ENCODE assay signal across 8 mouse cellular contexts in the genomic region with DNA sequence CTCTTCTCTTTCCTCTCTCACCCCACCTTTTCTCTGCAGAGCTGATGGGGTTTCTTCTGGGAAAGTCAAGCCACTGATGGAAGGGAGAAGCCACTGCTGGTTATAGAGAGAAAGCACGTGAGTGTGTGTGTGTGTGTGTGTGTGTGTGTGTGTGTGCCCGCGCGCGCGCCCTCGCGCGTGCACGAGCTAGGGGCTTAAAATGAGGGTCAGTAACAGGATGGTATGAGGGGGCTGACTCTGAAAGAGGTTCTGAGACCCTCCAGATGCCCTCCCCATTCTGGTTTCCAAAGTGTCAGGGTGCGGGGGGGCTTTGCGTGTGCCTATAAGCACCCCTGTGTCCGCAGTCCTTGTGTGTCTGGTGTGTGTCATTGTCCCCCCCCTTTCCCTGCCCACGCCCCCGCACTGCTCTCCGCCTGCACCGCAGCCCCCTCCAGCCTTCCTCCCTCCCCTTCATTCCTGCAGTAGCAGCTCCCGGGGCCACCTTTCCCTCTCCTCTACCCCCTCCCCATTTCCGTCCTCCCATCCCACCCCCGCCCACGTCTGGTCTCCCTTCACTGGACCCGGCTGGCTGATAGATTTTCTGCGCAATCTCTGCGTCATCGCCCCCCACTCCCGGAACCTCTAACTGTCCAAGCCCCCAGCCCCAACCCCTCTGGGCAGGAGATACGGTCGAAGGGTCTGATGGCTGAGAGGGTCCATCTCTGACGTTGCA. TPM values are rescaled to one million over a fixed set of nuclear protein-coding genes. Genes with fewer than 3 reads are reported as not detected.
DNase-seq lines count a peak whose midpoint lies in the region; ATAC-seq lines count a peak whose summit lies in the region.
"Had no signal": no experiment of that assay in that cellular context is flagged by ENCODE, and none has a peak within 500 bp of the region (broad histone marks: within the 10 kb centered on the region; RNA-seq: fewer than 3 reads in every experiment).

No protein-coding gene starts in this region.

- ATAC-seq in lung, embryonic 15.5 days (ENCODE audit: borderline replicate concordance, extremely low read depth, low FRiP score, low TSS enrichment) = no peak
- ATAC-seq in embryonic facial prominence, embryonic 13.5 days (ENCODE audit: insufficient number of reproducible peaks, insufficient read depth, low FRiP score, low TSS enrichment, low read depth) = no peak
- no peak for ATAC-seq in hindbrain, embryonic 14.5 days (ENCODE audit: low FRiP score)
- no peak for ATAC-seq in neural tube, embryonic 14.5 days (ENCODE audit: low read depth)

- no peaks in the 10 kb centered on the region for H3K36me3 ChIP-seq in lung, embryonic 15.5 days
- no peaks in the 10 kb centered on the region for H3K36me3 ChIP-seq in embryonic facial prominence, embryonic 13.5 days
- H3K36me3 ChIP-seq in hindbrain, embryonic 14.5 days (replicated peaks; ENCODE audit: control insufficient read depth, insufficient read depth) = no peaks in the 10 kb centered on the region
- H3K36me3 ChIP-seq in neural tube, embryonic 14.5 days (ENCODE audit: control insufficient read depth, insufficient read depth, low read length) = no peaks in the 10 kb centered on the region

- WGBS in lung, embryonic 15.5 days = 7% methylated on average over 29 of the region's 29 CpGs
- 5% methylated on average over 28 of the region's 29 CpGs for WGBS in embryonic facial prominence, embryonic 13.5 days
- WGBS in hindbrain, embryonic 14.5 days = 6% methylated on average over 28 of the region's 29 CpGs
- 4% methylated on average over 25 of the region's 29 CpGs for WGBS in neural tube, embryonic 14.5 days

- no peak overlapping the region for H3K27ac ChIP-seq in lung, embryonic 15.5 days
- no peak overlapping the region for H3K27ac ChIP-seq in embryonic facial prominence, embryonic 13.5 days
- no peak overlapping the region for H3K27ac ChIP-seq in hindbrain, embryonic 14.5 days
- no peak overlapping the region for H3K27ac ChIP-seq in neural tube, embryonic 14.5 days (ENCODE audit: low read depth, low read length)

- no peak for DNase-seq in lung, postnatal 10 days
- no peak for DNase-seq in hindbrain, embryonic 14.5 days (ENCODE audit: low spot score)
- DNase-seq in layer of hippocampus, adult 9-11 months = no peak
- no peak for DNase-seq in thymus, postnatal 36 days
- DNase-seq: right cerebral cortex, postnatal 14 days had no signal

- H3K9me3 ChIP-seq in lung, embryonic 15.5 days = no peaks in the 10 kb centered on the region
- H3K9me3 ChIP-seq in embryonic facial prominence, embryonic 13.5 days = no peaks in the 10 kb centered on the region
- H3K9me3 ChIP-seq in hindbrain, embryonic 14.5 days (ENCODE audit: control insufficient read depth, low read length) = no peaks in the 10 kb centered on the region
- H3K9me3 ChIP-seq in neural tube, embryonic 14.5 days (ENCODE audit: control insufficient read depth, low read length) = no peaks in the 10 kb centered on the region

- H3K9ac ChIP-seq in lung, embryonic 15.5 days = no peak overlapping the region
- H3K9ac ChIP-seq in embryonic facial prominence, embryonic 13.5 days = no peak overlapping the region
- no peak overlapping the region for H3K9ac ChIP-seq in hindbrain, embryonic 14.5 days
- no peak overlapping the region for H3K9ac ChIP-seq in neural tube, embryonic 14.5 days (replicated peaks; ENCODE audit: low read depth, low read length)

- H3K27me3 ChIP-seq in lung, embryonic 15.5 days = peaks cover 88% of the 10 kb centered on the region
- H3K27me3 ChIP-seq in embryonic facial prominence, embryonic 13.5 days = peaks cover 95% of the 10 kb centered on the region
- H3K27me3 ChIP-seq in hindbrain, embryonic 14.5 days (ENCODE audit: control insufficient read depth, insufficient read depth, low read length) = peaks cover 74% of the 10 kb centered on the region
- H3K27me3 ChIP-seq in neural tube, embryonic 14.5 days (ENCODE audit: control insufficient read depth, insufficient read depth, low read length) = peaks cover 48% of the 10 kb centered on the region

- H3K4me3 ChIP-seq in lung, embryonic 15.5 days = no peak overlapping the region
- no peak overlapping the region for H3K4me3 ChIP-seq in embryonic facial prominence, embryonic 13.5 days
- H3K4me3 ChIP-seq in hindbrain, embryonic 14.5 days (replicated peaks; ENCODE audit: low read length) = peak overlapping the region; percentile 60
- peak overlapping the region; percentile 46; the same call in 1 of the 2 replicates for H3K4me3 ChIP-seq in neural tube, embryonic 14.5 days (ENCODE audit: low read depth, low read length)

- H3K4me1 ChIP-seq in lung, embryonic 15.5 days = peaks cover 27% of the 10 kb centered on the region
- peaks cover 41% of the 10 kb centered on the region for H3K4me1 ChIP-seq in embryonic facial prominence, embryonic 13.5 days
- peaks cover 21% of the 10 kb centered on the region for H3K4me1 ChIP-seq in hindbrain, embryonic 14.5 days (replicated peaks; ENCODE audit: control insufficient read depth, insufficient read depth, low read length)
- peaks cover 18% of the 10 kb centered on the region for H3K4me1 ChIP-seq in neural tube, embryonic 14.5 days (ENCODE audit: control insufficient read depth, insufficient read depth, low read length)

- H3K4me2 ChIP-seq in lung, embryonic 15.5 days = peak overlapping the region; percentile 63; the same call in 1 of the 2 replicates
- H3K4me2 ChIP-seq in embryonic facial prominence, embryonic 13.5 days = peak overlapping the region; percentile 65; the same call in 1 of the 2 replicates
- H3K4me2 ChIP-seq in hindbrain, embryonic 14.5 days (replicated peaks) = peak overlapping the region; percentile 100
- H3K4me2 ChIP-seq in neural tube, embryonic 14.5 days (ENCODE audit: low read depth, low read length) = peak overlapping the region; percentile 100

RNA-seq across cellular contexts. Expression of a gene that starts 2.5 kb away (rescaled TPM):
- 0.11 and 0.19 TPM in 2 replicates for polyA plus RNA-seq in lung, embryonic 15.5 days (2015; fragmentation: Nextera tagmentation; extraction: Ambion mirVana)
- 0.12 and 0.13 TPM in 2 replicates for polyA plus RNA-seq in embryonic facial prominence, embryonic 13.5 days (2015; fragmentation: Nextera tagmentation; extraction: Ambion mirVana)
- polyA plus RNA-seq in hindbrain, embryonic 14.5 days (2014; fragmentation: Nextera tagmentation; extraction: Ambion mirVana) = 7.0 and 9.7 TPM in 2 replicates
- polyA plus RNA-seq in neural tube, embryonic 14.5 days (2014; fragmentation: Nextera tagmentation; extraction: Ambion mirVana) = 5.6 TPM in 2 replicates

RNA-seq across cellular contexts. Expression of a gene that starts 17.2 kb away (rescaled TPM):
- 202 and 206 TPM in 2 replicates for polyA plus RNA-seq in lung, embryonic 15.5 days (2015; fragmentation: Nextera tagmentation; extraction: Ambion mirVana)
- 187 TPM in 2 replicates for polyA plus RNA-seq in embryonic facial prominence, embryonic 13.5 days (2015; fragmentation: Nextera tagmentation; extraction: Ambion mirVana)
- polyA plus RNA-seq in hindbrain, embryonic 14.5 days (2014; fragmentation: Nextera tagmentation; extraction: Ambion mirVana) = 192 and 201 TPM in 2 replicates
- 175 and 176 TPM in 2 replicates for polyA plus RNA-seq in neural tube, embryonic 14.5 days (2014; fragmentation: Nextera tagmentation; extraction: Ambion mirVana)

RNA-seq across cellular contexts. Expression of a gene that starts 40.9 kb away (rescaled TPM):
- 101 and 102 TPM in 2 replicates for polyA plus RNA-seq in lung, embryonic 15.5 days (2015; fragmentation: Nextera tagmentation; extraction: Ambion mirVana)
- 117 and 124 TPM in 2 replicates for polyA plus RNA-seq in embryonic facial prominence, embryonic 13.5 days (2015; fragmentation: Nextera tagmentation; extraction: Ambion mirVana)
- 116 and 121 TPM in 2 replicates for polyA plus RNA-seq in hindbrain, embryonic 14.5 days (2014; fragmentation: Nextera tagmentation; extraction: Ambion mirVana)
- 115 and 138 TPM in 2 replicates for polyA plus RNA-seq in neural tube, embryonic 14.5 days (2014; fragmentation: Nextera tagmentation; extraction: Ambion mirVana)

RNA-seq across cellular contexts. Expression of a gene that starts 41.9 kb away (rescaled TPM):
- polyA plus RNA-seq in lung, embryonic 15.5 days (2015; fragmentation: Nextera tagmentation; extraction: Ambion mirVana) = 55.9 and 58.9 TPM in 2 replicates
- 49.0 and 62.4 TPM in 2 replicates for polyA plus RNA-seq in embryonic facial prominence, embryonic 13.5 days (2015; fragmentation: Nextera tagmentation; extraction: Ambion mirVana)
- 30.1 and 30.7 TPM in 2 replicates for polyA plus RNA-seq in hindbrain, embryonic 14.5 days (2014; fragmentation: Nextera tagmentation; extraction: Ambion mirVana)
- 30.5 and 34.5 TPM in 2 replicates for polyA plus RNA-seq in neural tube, embryonic 14.5 days (2014; fragmentation: Nextera tagmentation; extraction: Ambion mirVana)

RNA-seq across cellular contexts. Expression of a gene that starts 43.4 kb away (rescaled TPM):
- 0.86 TPM in 2 replicates for polyA plus RNA-seq in lung, embryonic 15.5 days (2015; fragmentation: Nextera tagmentation; extraction: Ambion mirVana)
- 0.22 and 0.35 TPM in 2 replicates for polyA plus RNA-seq in embryonic facial prominence, embryonic 13.5 days (2015; fragmentation: Nextera tagmentation; extraction: Ambion mirVana)
- 0.25 TPM in 2 replicates for polyA plus RNA-seq in hindbrain, embryonic 14.5 days (2014; fragmentation: Nextera tagmentation; extraction: Ambion mirVana)
- 0.30 and 0.44 TPM in 2 replicates for polyA plus RNA-seq in neural tube, embryonic 14.5 days (2014; fragmentation: Nextera tagmentation; extraction: Ambion mirVana)

Comparison
In these comparisons a context has a peak if more than half of its experiments do, and no peak if none do; other contexts are left out.
1. H3K4me3 ChIP-seq: peak in hindbrain, embryonic 14.5 days (single experiment) and neural tube, embryonic 14.5 days (single experiment); none in lung, embryonic 15.5 days (single experiment) and embryonic facial prominence, embryonic 13.5 days (single experiment).
2. Peak in every context shown above with its lines, with median percentiles within 50 percentile points of each other: H3K4me2 ChIP-seq.